Mouse (Mus musculus) forebrain, postnatal 0 days (tissue): ENCODE data around the gene Trim31. TPM values are rescaled to one million over a fixed set of nuclear protein-coding genes. Genes with fewer than 3 reads are reported as not detected.

ENCODE experiments used
- ATAC-seq: fragments of 200-750 bp; cut with Nextera tagmentation; 2 replicates; pipeline ENCODE4 v1.8.0; 2017; ENCODE audit warnings: mild to moderate bottlenecking, moderate library complexity
- DNase-seq: peaks from one replicate; pipeline ENCODE4 v3.0.0-alpha.2; 2015
- H3K27ac ChIP-seq: fragments of 300-500 bp; sonication (generic); 2 replicates; pipeline ENCODE4 v1.5.1; 2014; ENCODE audit warnings: low read depth, mild to moderate bottlenecking, antibody characterized with exemption, low read length, moderate library complexity, mixed read lengths
- H3K27me3 ChIP-seq: fragments of 300-500 bp; sonication (generic); 2 replicates; pipeline ENCODE4 v1.6.1; 2014; ENCODE audit warnings: mild to moderate bottlenecking, low read length, mixed read lengths; ENCODE audit not compliant: insufficient read depth
- H3K36me3 ChIP-seq: fragments of 300-500 bp; sonication (generic); 2 replicates; pipeline ENCODE4 v1.6.1; 2014; ENCODE audit warnings: mild to moderate bottlenecking, moderate library complexity; ENCODE audit not compliant: insufficient read depth
- H3K4me1 ChIP-seq: fragments of 300-500 bp; sonication (generic); 2 replicates; pipeline ENCODE4 v1.6.1; 2014; ENCODE audit warnings: antibody characterized with exemption; ENCODE audit not compliant: insufficient read depth
- H3K4me2 ChIP-seq: fragments of 300-500 bp; sonication (generic); 2 replicates; pipeline ENCODE4 v1.6.1; 2014; ENCODE audit warnings: low read depth, mild to moderate bottlenecking, moderate library complexity
- H3K4me3 ChIP-seq: fragments of 300-500 bp; sonication (generic); 2 replicates; pipeline ENCODE4 v1.5.1; 2014; ENCODE audit warnings: low read depth, low read length, mixed read lengths
- H3K9ac ChIP-seq: fragments of 300-500 bp; sonication (generic); 2 replicates; pipeline ENCODE4 v1.6.1; 2014; ENCODE audit warnings: mild to moderate bottlenecking
- H3K9me3 ChIP-seq: fragments of 300-500 bp; sonication (generic); 2 replicates; pipeline ENCODE4 v1.6.1; 2016; ENCODE audit warnings: low read length
- CTCF ChIP-seq: sonication (generic); IDR thresholded peaks from 2 replicates; pipeline ENCODE4 v1.5.1; 2016; ENCODE audit warnings: antibody characterized with exemption, control low read depth, low read depth
- WGBS: fragments of 180-500 bp; shearing (Covaris S2); extraction: QIAGEN DNeasy Blood & Tissue Kit; methylation state at CpG from one replicate; pipeline ENCODE4 v1.1.7; 2014; 5-methylcytosine and 5-hydroxymethylcytosine counted together
- polyA plus RNA-seq: library from polyadenylated mRNA; unstranded; fragments of >200 nt; fragmentation: Nextera tagmentation; extraction: Ambion mirVana; gene quantifications from 2 replicates; pipeline ENCODE4 v1.2.1, GENCODE M21; 2015
- total RNA-seq: library from RNA; depleted of rRNA; stranded (reverse); fragments of >200 nt; gene quantifications from 2 replicates; pipeline ENCODE4 v1.2.3, GENCODE M21; 2014

Gene Trim31
- total and polyA plus RNA-seq, 2 experiments from 2014 or later, result 0.06 TPM; not detected in 1

DNA sequence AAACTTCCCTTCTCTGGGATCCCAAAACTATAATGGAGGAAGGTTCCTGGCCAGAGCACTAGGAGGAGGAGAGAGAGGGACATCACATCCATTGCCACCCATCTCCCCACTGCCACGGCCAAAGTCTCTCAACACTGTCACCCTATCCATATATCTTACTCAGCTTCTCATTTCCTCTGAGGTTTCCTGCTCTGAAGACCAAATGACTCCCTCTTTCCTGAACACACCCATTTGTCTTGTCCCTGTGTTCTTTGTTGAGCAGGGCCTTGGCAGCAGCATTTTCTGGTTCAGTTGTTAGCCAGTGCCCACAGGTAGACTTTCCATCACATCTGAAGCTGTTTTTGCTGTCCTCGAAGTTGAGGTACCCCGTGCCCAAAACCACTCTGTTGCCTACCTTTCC lies 39.7 kb upstream of the Trim31 start:
- H3K4me3 ChIP-seq, result no peak overlapping the region
- WGBS, result 94% methylated on average over 3 of the region's 3 CpGs
- no peak overlapping the region for H3K4me2 ChIP-seq
- no peak for DNase-seq
- TF ChIP-seq CTCF, result no peak
- H3K4me1 ChIP-seq, result no peaks in the 10 kb centered on the region
- no peak overlapping the region for H3K27ac ChIP-seq
- H3K9me3 ChIP-seq, result no peaks in the 10 kb centered on the region
- no peak for ATAC-seq
- peaks cover 56% of the 10 kb centered on the region for H3K36me3 ChIP-seq
- H3K27me3 ChIP-seq, result no peaks in the 10 kb centered on the region
- H3K9ac ChIP-seq, result no peak overlapping the region

DNA sequence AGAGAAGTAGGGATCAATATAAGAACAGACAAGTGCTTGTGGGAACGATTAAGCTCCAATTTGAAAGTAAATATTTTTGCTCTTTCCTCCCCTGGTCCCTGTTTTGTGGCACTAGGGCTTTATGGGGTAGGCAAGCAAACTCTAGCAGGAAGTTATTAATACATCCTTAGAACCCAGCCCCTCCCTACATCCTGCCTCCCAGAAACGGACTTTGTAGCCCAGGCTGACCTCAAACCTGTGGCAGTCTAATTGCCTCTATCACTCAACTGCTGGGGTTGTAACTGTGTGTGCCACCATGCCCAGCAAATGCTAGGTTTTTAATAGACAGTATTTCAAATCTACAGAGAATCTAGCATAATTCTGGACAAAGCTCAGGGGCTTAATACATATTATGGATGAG lies 36.2 kb upstream of the Trim31 start:
- Histone ChIP-seq H3K27me3 (no peaks in the 10 kb centered on the region; the same call in 1 of the 2 replicates), H3K4me3 (no peak overlapping the region), H3K4me1 (peaks cover 2% of the 10 kb centered on the region; the same call in 1 of the 2 replicates), H3K9ac (no peak overlapping the region), H3K4me2 (no peak overlapping the region), H3K9me3 (no peaks in the 10 kb centered on the region), H3K27ac (no peak overlapping the region), H3K36me3 (peaks cover 28% of the 10 kb centered on the region)
- 73% methylated on average over 2 of the region's 2 CpGs for WGBS
- DNase-seq (no peak), ATAC-seq (no peak)
- no peak for TF ChIP-seq CTCF

- TF ChIP-seq CTCF, result no peak
- H3K27me3 ChIP-seq, result no peaks in the 10 kb centered on the region; the same call in 1 of the 2 replicates
- no peak within 1 kb of the TSS for H3K27ac ChIP-seq
- H3K36me3 ChIP-seq, result no peaks in the 10 kb centered on the region
- DNase-seq (no peak), ATAC-seq (peak; percentile 27)
- H3K4me3 ChIP-seq, result peak within 1 kb of the TSS; percentile 25
- 14% methylated on average over 29 of the region's 29 CpGs for WGBS
- no peaks in the 10 kb centered on the region for H3K9me3 ChIP-seq
- peaks cover 5% of the 10 kb centered on the region; the same call in 1 of the 2 replicates for H3K4me1 ChIP-seq
- H3K4me2 ChIP-seq, result peak within 1 kb of the TSS; percentile 48
- H3K9ac ChIP-seq, result no peak within 1 kb of the TSS
Observed at GRCm38 (mm10) chr17:36866719-36867527, 31.0 kb upstream of the Trim31 start, which contains the start of gene Trim15. TSS of gene Trim15 (minus strand) at chr17:36867210.

- Histone ChIP-seq H3K9ac (no peak overlapping the region), H3K36me3 (no peaks in the 10 kb centered on the region), H3K27me3 (no peaks in the 10 kb centered on the region; the same call in 1 of the 2 replicates), H3K9me3 (no peaks in the 10 kb centered on the region), H3K4me1 (peaks cover 5% of the 10 kb centered on the region; the same call in 1 of the 2 replicates), H3K27ac (no peak overlapping the region), H3K4me3 (no peak overlapping the region), H3K4me2 (no peak overlapping the region)
- 89% methylated on average over 2 of the region's 2 CpGs for WGBS
- TF ChIP-seq CTCF, result no peak
- ATAC-seq, result no peak
- DNase-seq, result no peak
Observed at GRCm38 (mm10) chr17:36868836-36869235, 29.1 kb upstream of the Trim31 start.

- Histone ChIP-seq H3K27me3 (no peaks in the 10 kb centered on the region; the same call in 1 of the 2 replicates), H3K9ac (no peak within 1 kb of the TSS), H3K4me1 (peaks cover 5% of the 10 kb centered on the region; the same call in 1 of the 2 replicates), H3K4me2 (no peak within 1 kb of the TSS), H3K36me3 (no peaks in the 10 kb centered on the region), H3K9me3 (no peaks in the 10 kb centered on the region), H3K27ac (no peak within 1 kb of the TSS), H3K4me3 (no peak within 1 kb of the TSS)
- no peak for TF ChIP-seq CTCF
- no peak for ATAC-seq
- WGBS, result 80% methylated on average over 4 of the region's 4 CpGs
- DNase-seq, result no peak
Observed at GRCm38 (mm10) chr17:36869284-36869954, 28.5 kb upstream of the Trim31 start, which contains the start of gene Trim10. TSS of gene Trim10 (plus strand) at chr17:36869574.

DNA sequence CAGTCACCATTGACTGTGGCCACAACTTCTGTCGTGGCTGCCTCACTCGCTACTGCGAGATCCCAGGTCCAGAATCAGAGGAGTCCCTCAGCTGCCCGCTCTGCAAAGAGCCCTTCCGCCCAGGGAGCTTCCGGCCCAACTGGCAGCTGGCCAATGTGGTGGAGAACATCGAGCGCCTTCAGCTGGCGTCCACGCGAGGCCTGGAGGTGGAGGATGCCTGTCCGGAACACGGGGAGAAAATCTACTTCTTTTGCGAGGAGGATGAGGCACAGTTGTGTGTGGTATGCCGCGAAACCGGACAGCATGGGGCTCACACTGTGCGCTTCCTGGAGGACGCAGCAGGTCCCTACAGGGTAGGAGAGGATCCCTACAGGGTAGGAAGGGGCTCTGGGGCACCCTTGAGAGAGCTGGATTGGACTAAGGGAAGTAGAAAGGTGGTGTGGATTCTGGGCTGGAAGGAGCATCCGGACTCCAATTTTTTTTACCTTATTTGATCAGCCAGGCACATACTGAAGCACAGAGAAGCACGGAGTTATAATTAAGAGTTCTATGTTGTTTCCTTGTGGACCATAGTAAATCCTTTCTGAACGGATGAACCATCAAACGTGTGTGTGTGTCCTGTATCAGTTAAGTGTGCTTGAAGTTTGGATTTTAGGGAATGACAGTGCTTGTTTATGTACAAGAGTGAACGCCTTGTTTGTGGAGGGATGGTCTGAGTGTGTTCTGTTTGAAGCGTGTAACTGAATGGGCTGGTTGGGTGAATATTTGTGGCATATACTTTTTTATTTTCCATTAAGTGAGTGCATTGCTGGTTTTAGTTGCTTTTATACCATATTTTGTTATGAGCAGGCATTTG lies 27.7 kb upstream of the Trim31 start:
- H3K9me3 ChIP-seq, result no peaks in the 10 kb centered on the region
- 80% methylated on average over 25 of the region's 25 CpGs for WGBS
- H3K4me2 ChIP-seq, result no peak overlapping the region
- H3K4me1 ChIP-seq, result peaks cover 5% of the 10 kb centered on the region; the same call in 1 of the 2 replicates
- no peak overlapping the region for H3K9ac ChIP-seq
- H3K4me3 ChIP-seq, result no peak overlapping the region
- H3K27ac ChIP-seq, result no peak overlapping the region
- no peak for TF ChIP-seq CTCF
- no peaks in the 10 kb centered on the region; the same call in 1 of the 2 replicates for H3K27me3 ChIP-seq
- ATAC-seq (no peak), DNase-seq (no peak)
- no peaks in the 10 kb centered on the region for H3K36me3 ChIP-seq
